Mouse (Mus musculus) spleen, adult 2 months (tissue): Measurements from ENCODE around the gene Olfr325.

Experiments used
- CTCF ChIP-seq: fragments of 200-500 bp; IDR thresholded peaks from 2 replicates; pipeline ENCODE4 v1.5.1; 2011; ENCODE audit warnings: mild to moderate bottlenecking, inconsistent platforms; ENCODE audit not compliant: insufficient read depth, insufficient read length, insufficient replicate concordance; ENCODE audit errors: extremely low read depth
- POLR2A ChIP-seq: fragments of 200-500 bp; IDR thresholded peaks from 2 replicates; pipeline ENCODE4 v1.6.1; 2011; ENCODE audit warnings: low read depth, low read length, inconsistent platforms

DNA sequence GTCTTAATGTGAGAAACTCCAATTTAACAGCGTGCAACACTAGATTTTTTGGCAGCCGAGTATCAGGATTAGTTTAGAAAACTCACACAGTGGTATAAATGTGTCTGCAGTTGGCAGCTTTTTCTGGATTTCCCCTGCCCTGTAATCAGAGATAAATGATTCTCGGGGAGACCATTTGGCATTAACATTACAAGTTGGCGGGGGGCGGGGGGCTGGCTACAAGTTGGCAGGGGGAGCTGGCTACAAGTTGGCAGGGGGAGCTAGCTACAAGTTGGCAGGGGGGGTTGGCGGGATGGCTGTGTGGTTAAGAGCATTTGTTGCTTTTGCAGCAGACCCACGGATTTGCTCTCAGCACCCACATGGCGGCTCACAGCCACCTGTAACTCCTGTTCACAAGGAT, 1.1 kb downstream of the Olfr325 start:
- no peak for TF ChIP-seq CTCF
- TF ChIP-seq POLR2A, result no peak
